Mouse (Mus musculus) induced T-regulatory cell, adult 2 months (primary cell): Measurements from ENCODE around the gene Rb1.
A peak's percentile ranks its signal among the peaks of the same experiment; 100 is the strongest.

ENCODE experiments used
- DNase-seq: peaks from one replicate; pipeline ENCODE4 v3.0.0-alpha.2; 2012; ENCODE audit warnings: low read depth

Gene Rb1

DNA sequence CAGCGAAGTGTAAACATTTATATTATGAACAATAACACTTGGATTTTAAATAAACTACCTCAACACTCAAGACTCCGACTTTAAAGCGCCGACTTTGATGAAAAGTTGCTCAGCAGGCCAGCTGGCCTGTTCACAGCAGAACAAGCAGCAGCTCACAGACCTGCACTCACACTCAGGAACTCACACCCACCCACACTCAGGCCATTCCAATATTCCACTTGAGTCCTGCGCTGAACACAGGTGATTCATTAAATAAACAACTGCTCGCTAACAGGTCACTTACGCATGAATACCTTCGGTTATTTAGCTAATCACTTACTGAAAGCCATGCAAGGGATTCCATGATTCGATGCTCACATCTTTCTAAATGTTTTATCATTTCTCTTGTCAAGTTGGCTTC is 63.4 kb downstream of the Rb1 start:
- no peak for DNase-seq

DNA sequence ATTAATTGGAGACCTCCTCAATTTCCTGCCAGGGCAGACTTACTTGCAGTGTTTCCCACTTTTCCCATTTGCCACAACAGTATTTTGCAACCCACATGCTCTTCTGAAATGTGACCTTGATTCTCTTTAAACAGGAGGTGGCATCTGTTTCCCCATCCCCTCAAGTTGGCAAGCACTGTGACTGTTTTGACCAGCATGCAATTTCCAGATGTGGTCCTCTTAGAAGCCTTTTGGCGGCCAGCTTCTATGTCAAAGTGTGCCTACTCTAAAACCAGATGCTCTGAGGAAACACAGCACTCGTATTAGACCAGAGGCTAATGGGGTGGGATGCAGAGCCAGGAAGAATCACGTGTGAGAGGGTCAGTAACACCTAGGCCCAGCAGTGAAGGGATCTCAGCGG is 67.4 kb downstream of the Rb1 start:
- DNase-seq = no peak

DNA sequence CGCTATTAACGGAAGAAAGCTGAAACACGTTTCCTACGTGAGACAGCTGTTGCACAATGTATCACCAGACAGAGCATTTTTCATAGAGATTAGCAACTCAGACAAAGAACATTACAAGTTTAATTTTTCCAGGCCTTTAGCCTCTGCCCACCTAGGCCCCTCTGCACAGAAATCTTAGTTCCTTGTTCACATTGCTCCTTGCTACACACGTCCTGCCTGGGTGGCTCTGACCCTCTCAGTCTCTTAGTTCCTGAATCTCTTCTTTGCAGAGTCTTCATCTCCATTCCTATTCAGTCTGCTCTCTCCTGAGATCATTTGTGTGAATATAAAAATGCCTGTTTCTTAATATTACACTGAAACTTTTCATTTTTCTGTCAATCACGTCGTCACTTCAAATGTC is 68.3 kb downstream of the Rb1 start:
- no peak for DNase-seq

DNA sequence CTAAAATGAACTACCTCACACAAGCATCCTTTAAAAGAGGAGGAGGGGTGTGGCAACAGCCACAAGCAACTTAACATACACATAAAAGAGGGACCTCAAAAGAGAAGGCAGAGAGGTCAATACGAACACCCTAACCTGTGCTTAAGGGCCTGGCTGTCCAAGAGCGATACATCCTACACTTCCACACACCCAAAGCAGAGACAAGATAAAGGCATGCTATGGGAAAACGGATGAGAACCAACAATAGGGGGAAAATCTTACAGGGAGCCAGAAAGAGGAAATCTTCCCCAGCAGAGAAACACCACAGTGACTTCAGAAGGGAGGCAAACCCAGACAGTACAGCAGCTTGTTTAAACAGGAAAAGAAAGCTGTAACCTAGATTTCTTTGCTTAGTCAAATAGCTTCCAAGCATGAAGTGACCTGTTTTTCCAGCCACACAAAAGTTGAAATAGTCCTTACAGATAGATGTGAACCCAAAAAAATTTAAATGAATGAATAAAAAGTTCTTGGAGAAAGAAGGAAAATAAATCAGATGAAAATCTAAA is 70.1 kb downstream of the Rb1 start:
- DNase-seq = no peak

DNA sequence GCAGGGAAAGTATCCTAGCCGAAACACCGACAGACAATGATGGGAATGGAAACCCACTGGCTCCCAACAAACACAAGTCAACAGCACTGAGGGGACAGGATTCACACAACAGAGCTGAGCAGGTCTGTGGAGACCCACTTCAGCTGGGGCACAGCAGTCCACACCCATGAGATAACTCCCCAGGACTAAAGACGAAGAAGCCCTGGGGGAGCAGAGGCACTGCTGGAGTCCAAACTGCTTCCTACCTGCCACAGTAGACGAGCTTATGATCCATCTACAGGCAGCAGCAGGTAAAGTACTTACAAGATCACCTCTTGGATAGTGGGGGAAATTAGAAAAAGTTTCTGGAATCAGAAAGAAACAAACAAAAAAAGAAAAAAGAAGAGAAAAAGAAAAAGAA is 71.2 kb downstream of the Rb1 start:
- no peak for DNase-seq

DNA sequence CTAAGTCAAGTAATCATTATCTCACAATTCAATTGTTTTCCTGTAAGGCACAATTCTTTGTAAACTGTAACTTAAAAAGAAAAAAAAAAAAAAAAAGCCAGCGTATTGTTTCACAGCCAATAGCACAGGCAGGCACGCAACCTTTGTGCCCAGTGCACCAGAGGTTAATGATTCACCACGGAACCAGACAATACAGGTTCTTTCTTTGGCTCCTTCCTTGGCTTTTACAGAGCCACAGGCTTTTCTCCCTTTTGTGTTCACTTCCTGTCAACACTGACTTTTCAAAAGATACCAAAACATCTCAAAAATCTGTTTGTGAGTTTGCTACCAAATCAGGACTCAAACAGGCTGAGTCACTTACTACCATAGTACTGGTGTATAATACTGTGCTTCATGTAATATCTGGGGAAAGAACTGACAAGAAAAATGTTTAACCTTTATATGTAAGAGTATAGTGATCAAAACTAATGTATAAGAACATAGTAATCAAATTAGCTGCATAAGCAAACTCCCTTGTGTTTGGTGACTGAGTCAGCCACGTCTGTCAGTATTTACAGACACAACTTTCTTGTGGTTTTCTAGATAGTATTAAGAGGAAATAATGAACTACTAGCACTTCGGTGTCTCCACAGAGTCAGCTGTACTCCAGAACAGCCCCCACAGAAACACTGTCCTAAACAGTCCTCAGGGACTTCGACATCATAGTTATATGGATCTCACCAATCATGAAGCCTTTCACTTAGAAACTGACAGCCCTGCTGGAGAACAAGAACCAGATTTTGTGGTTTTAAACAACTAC is 72.0 kb downstream of the Rb1 start:
- peak; percentile 42 for DNase-seq

DNA sequence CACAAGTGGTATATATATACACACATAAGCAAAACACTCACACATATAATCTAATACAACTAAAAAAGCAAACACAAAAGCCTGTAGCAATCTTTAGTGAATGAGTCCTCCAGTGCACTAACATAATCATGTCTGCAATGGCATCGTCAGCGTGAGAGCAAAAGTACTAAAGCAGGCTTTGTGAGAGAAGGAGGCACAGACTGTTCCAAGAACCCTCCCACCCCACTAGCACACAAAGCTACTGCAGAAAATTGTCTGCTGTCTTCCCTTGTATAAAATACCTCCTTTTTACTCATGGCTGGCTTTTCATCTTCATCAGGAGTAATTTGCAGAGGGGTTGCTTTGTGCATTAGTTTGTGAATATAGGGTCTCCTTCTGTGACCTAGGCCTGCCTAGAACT is 73.3 kb downstream of the Rb1 start:
- DNase-seq = no peak

DNA sequence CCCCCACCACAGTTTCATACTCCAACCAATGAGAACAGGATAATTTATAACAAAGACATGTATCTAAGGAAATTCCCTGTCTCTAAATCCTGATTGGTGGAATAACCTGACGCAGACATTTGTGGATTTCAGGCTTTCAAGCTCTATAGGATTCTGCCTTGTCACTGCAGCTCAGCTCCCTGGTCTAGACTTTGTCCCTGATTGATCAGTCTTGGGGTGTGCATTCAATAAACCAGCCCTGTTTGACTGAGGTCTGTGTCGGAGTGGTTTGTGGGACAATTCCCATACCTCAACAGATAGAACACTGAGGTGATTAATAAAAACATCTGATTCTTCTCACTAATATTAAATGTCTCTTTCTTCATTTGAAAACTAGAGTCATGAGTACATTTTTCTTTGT is 75.6 kb downstream of the Rb1 start:
- no peak for DNase-seq

DNA sequence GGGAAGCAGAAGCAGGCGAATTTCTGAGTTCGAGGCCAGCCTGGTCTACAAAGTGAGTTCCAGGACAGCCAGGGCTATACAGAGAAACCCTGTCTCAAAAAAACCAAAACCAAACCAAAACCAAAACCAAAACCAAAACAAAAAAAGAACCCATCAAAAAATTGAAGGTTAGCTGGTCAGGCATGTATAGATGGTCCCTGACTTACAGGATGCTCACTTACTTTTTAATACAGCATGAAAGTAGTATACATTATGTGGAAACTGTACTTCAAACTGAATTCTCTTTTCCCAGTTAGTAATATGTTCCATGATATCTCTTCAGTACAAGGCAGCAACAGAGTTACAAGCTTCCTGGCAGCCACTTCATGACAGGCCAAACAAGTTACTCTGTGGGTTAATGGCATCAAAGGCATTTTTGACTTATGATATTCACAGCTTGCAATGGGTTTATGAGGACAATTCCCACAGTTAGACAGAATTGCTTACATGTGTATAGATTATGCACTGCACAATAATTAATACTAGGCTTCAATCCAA is 81.5 kb downstream of the Rb1 start:
- peak; percentile 62 for DNase-seq

DNA sequence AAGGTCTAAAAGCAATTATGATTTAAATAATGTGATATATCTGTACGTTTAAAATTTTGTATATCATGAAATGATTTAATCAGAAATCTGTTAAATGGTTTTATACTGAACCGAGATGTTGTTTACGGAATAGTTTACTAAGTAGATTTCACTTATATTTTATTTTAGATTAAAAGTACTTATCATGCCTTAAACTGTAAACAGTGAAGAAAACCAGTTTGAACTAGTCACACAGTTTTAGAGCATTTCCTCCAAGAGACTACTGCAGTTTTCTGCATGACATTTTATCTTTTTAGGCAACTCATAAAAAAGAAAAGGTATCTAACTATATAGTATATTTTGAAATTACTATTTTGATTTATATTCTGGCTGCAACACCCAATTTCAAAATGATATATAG is 85.8 kb downstream of the Rb1 start:
- peak; percentile 23 for DNase-seq

DNA sequence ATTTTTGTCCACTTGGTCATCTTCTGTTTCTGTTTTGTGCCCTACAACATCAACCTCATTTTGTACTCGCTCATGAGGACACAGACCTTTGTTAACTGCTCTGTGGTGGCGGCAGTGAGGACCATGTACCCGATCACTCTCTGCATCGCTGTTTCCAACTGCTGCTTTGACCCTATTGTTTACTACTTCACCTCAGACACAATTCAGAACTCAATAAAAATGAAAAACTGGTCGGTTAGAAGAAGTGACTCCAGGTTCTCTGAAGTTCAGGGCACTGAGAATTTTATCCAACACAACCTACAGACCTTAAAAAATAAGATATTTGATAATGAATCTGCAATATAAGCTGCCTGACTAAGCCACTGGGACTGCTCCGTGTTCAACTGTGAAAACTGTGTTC is 86.3 kb downstream of the Rb1 start:
- peak; percentile 65 for DNase-seq

DNA sequence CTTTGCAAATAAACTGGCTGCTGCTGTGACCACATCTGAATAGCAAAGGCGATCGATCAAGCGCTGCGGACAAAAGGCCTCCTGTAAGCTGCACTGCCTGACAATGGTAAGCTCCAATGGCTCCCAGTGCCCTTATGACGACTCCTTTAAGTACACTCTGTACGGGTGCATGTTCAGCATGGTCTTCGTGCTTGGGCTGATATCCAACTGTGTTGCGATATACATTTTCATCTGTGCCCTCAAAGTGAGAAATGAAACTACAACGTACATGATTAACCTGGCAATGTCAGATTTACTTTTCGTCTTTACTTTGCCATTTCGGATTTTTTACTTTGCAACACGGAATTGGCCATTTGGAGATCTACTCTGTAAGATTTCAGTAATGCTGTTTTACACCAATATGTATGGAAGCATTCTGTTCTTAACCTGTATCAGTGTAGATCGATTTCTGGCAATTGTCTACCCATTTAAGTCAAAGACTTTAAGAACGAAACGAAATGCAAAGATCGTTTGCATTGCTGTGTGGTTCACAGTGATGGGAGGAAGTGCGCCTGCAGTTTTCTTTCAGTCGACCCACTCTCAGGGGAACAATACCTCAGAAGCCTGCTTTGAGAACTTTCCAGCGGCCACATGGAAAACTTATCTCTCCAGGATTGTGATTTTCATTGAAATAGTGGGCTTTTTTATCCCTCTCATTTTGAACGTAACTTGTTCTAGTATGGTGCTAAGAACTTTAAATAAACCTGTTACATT is 86.9 kb downstream of the Rb1 start:
- DNase-seq = peak; percentile 78

DNA sequence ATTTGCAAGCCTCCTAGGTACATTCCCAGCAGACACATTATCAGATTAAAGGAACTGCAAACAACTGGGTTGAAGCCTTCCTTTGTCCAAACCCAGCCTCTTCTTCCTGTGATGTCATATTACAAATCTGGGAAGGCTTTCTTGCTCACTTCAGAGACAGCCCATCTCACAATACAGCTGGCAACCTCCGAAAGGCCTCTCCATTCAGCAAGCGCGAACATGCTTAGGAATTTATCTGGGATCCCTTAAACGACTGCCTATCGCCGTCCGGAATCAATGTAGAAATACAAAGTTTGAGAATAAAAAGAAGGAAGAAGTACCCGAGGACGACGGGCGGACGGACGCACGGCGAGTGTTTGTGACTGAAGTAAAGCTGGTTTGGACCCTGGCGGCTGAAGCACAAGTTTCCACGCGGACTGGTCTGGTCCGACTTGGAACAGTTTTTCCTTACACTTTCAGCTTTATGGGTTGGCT is 87.7 kb downstream of the Rb1 start, which contains the start of gene Lpar6:
Lpar6 (plus strand) TSS at position 48 of the 474 bp plus-strand sequence.
- DNase-seq = peak; percentile 71

DNA sequence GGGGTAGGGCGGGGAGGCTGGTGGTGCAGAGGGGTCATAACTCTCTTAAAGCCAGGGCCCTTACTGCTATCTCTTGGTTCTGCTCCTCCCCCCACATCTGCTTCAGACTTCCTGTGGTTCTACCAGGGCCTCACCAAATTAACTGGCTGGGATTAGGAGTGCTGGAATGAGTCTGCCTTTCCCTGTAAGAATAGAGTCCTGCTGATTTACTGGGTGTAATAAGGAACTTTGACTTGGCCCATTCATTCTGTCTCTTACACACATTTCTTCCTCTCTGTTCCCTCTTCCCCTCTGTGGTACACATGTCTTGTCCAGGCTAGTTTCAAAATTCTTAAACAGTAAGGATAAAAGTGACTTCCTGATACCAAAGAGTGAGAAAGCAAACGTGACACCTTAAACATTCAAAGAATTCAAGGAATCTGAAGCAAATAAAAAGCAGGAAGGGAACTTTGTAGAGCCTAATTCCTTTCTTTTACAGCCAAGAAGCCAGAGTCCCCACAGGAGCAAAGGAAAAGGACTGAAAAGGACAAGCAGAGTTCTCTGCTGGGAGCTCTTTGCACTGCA is 91.1 kb downstream of the Rb1 start:
- no peak for DNase-seq

DNA sequence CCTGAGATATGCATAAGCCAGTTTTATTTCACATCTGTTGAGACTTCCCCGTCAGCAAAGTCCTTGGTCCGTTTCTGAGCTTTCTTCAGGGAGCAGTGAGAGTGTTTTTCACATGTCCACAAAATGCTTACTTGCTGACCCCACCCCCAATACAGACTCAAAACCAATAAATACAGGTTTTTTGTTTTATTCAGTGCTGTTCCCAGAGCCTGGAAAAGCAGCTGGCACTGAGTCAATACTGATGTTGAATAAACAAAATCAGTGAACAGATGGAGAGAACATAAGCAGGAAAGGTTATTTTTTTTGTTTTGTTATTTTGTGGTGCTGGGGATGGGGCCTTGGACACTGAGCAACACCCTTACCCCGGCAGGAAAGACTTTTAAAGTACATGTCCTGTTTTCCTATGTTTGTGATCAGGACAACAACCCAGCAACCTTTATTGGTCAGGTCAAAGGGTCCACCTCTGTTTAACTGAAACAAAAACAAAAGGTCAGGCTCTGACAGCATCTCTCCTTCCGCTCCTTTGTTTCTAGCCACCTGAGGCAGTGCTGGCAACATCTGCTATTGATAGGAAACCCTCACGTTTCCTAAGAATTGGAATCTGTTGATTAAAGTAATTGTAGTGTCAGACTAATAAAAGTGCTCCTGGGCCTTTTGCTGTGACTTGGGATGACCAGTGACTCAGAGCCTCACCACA is 94.2 kb downstream of the Rb1 start:
- DNase-seq = no peak

DNA sequence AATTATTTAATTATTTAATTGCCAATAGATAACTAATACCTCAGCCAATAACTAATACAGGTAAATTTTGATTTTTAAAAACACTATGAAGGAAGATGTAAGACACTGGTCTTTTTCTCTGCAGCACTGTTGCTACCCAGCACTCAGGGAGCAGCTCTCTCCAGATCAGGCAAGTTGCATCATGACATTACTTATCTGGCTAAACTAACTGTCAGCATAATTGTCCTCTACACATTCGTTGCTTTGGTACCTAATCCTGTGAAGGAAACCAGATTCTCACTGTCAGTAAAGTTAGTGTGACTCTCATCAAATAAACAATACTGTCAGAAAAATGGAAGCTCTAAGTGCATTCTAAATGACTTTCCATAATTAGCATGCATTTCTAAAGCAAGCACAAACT is 98.8 kb downstream of the Rb1 start:
- no peak for DNase-seq

DNA sequence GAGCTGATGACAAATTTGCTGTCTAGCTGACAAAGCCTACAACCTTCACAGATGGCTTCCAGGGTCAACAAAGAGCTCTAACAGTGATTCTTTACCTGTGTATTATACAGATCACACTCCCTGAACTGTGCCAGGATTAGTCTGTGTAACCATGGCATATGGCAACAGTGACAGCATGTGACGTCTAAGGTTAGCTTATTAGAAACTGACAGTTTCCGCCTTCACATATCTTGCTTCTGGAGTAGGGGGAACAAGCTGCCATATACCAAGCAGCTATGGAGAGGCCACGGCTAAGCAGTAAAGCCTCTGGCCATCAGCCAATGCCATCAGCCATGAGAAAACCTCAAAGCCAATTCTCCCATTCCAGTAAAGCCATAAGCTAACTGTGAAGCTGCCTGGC is 99.3 kb downstream of the Rb1 start:
- DNase-seq = no peak

DNA sequence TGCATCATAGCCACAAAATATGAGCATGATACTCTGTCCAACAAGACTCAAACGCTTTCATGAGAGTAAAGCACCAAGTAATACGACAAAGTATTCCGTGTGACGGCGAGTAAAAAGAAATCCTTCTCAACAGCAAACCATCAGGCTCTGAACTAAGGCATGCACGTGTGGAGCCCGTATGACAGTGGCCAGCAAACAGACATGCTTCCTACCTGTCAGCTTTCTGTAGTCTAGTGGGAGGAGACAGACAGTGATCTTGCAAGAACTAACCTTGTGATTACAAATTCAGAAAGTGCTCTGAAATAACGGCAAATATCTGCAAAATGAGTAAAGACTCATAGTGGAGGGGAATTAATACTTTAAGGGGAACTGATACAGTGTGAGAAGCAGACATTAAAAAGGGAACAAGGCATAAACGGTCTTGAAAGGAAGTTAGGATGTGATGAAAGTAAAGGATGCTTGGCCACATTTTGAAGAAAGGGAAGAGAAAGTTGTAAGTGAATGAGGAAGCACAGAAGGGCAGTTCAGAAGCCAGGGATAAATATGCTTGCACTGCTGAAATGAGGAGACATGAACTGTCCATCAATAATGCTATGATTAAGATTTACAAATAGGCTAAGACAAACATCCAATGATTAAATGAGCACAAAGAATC is 103.2 kb downstream of the Rb1 start:
- DNase-seq = no peak

DNA sequence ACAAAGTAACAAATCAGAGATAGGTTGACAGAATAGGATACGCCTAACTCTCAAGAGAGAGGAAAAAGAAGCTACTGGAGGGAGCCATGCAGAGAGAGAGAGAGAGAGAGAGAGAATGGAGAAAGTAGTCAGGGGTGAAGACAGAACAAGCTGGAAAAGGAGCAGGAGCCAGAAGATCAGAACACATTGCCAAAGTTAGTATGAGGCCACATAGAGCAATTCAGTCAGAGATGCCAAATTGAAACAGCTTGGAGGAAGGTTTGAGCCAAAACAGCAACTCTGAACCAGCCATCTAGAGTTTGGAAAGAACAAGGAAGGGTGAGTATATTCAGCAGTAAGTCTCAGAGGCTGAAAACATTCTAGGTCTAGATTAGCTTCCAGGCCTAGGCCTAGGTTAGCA is 108.6 kb downstream of the Rb1 start:
- no peak for DNase-seq

DNA sequence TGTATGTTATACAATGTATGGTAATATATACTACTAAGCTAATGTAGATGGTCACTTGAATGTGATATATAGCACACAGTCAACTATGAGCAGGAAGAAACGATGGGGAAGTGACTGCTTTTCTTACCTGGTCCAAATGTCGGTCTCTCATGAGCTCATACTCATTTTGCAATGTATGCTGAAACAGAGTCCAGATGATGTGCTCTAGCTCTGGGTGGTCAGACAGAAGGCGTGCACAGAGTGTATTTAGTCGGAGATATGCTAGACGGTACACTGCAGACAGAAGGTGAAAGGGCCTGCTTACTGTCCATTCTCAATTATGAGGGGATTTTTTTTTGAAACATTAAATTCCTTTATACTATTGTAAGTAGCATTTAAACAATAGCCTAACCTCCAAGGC is 114.1 kb downstream of the Rb1 start:
- no peak for DNase-seq

DNA sequence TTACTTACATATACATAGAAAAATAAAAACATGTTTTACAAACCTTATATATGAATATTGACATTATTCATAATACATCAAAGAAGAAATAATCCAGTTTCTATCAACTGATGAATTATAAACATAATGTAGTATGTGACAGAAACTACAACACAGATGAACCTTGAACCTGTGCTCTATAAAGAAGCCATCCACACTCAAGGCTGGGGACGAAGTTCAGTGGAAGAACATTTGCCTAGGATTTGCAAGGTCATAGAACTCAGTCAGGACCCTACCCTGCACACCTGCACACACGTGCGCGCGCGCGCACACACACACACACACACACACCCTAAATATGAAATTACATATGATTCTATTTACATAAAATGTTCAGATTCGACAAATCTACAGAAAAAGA is 115.4 kb downstream of the Rb1 start:
- DNase-seq = no peak
